Mouse (Mus musculus) limb, embryonic 11.5 days (tissue): ENCODE results near the gene Tns1. TPM values are rescaled to one million over a fixed set of nuclear protein-coding genes. Genes with fewer than 3 reads are reported as not detected.

Experiments used
- ATAC-seq: fragments of 200-750 bp; cut with Nextera tagmentation; 2 replicates; pipeline ENCODE4 v1.8.0; 2017; ENCODE audit warnings: low read depth; ENCODE audit not compliant: insufficient number of reproducible peaks, low FRiP score, low TSS enrichment
- DNase-seq: peaks from one replicate; pipeline ENCODE4 v3.0.0-alpha.2; 2015; ENCODE audit warnings: low spot score
- H3K27ac ChIP-seq: fragments of 300-500 bp; sonication (generic); replicated peaks from 2 replicates; pipeline ENCODE4 v1.5.1; 2014; ENCODE audit warnings: low read depth, mild to moderate bottlenecking, low read length
- H3K27me3 ChIP-seq: fragments of 300-500 bp; sonication (generic); 2 replicates; pipeline ENCODE4 v1.6.1; 2014; ENCODE audit warnings: mild to moderate bottlenecking, low read length, mixed read lengths; ENCODE audit not compliant: control insufficient read depth, insufficient read depth
- H3K36me3 ChIP-seq: fragments of 300-500 bp; sonication (generic); 2 replicates; pipeline ENCODE4 v1.6.1; 2014; ENCODE audit warnings: mild to moderate bottlenecking, low read length, moderate library complexity, mixed read lengths; ENCODE audit not compliant: control insufficient read depth, insufficient read depth
- H3K4me1 ChIP-seq: fragments of 300-500 bp; sonication (generic); 2 replicates; pipeline ENCODE4 v1.6.1; 2014; ENCODE audit warnings: low read length, mixed read lengths; ENCODE audit not compliant: control insufficient read depth, insufficient read depth
- H3K4me2 ChIP-seq: fragments of 300-500 bp; sonication (generic); 2 replicates; pipeline ENCODE4 v1.6.1; 2014; ENCODE audit warnings: low read depth, mild to moderate bottlenecking, moderate library complexity; ENCODE audit not compliant: severe bottlenecking
- H3K4me3 ChIP-seq: fragments of 300-500 bp; sonication (generic); 2 replicates; pipeline ENCODE4 v1.5.1; 2014; ENCODE audit warnings: low read depth, low read length
- H3K9ac ChIP-seq: fragments of 300-500 bp; sonication (generic); 2 replicates; pipeline ENCODE4 v1.6.1; 2014; ENCODE audit warnings: mild to moderate bottlenecking, low read length
- H3K9me3 ChIP-seq: fragments of 300-500 bp; sonication (generic); 2 replicates; pipeline ENCODE4 v1.6.1; 2016; ENCODE audit warnings: low read length; ENCODE audit not compliant: control insufficient read depth
- WGBS: fragments of 180-500 bp; shearing (Covaris S2); extraction: QIAGEN DNeasy Blood & Tissue Kit; methylation state at CpG from one replicate; pipeline ENCODE4 v1.1.7; 2014; 5-methylcytosine and 5-hydroxymethylcytosine counted together
- polyA plus RNA-seq: library from polyadenylated mRNA; unstranded; fragments of >200 nt; fragmentation: Nextera tagmentation; extraction: Ambion mirVana; gene quantifications from 2 replicates; pipeline ENCODE4 v1.2.1, GENCODE M21; 2014

Tns1 gene
- polyA plus RNA-seq, 1 experiment from 2014 or later: 36.9 TPM

DNA sequence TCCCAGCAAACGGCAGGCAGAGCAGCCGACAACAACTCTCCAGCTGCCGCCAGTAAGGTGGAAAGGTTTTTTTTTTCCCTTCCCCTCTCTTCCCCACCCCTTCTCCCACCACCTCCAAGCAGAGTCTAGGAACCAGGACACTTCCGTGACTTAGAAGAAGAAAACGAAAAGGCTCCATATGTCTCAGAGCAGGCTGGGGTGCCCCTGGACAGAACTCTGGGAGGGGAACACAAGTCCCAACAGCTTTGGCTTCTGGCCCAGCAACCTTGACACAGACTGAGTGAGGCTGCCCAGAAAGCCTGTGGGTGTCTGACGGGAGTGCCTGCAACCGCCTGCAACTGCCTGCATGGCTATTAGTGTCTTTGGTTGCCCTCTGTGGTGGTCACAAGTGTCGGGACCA, 160.6 kb downstream of the Tns1 start:
- H3K9me3 ChIP-seq: no peaks in the 10 kb centered on the region
- no peaks in the 10 kb centered on the region; the same call in 1 of the 2 replicates for H3K36me3 ChIP-seq
- H3K4me3 ChIP-seq: no peak overlapping the region
- WGBS: 33% methylated on average over 8 of the region's 8 CpGs
- ATAC-seq (no peak), DNase-seq (no peak)
- H3K4me2 ChIP-seq: no peak overlapping the region
- H3K27ac ChIP-seq: peak overlapping the region; percentile 80
- H3K27me3 ChIP-seq: no peaks in the 10 kb centered on the region
- no peak overlapping the region for H3K9ac ChIP-seq
- peaks cover 34% of the 10 kb centered on the region for H3K4me1 ChIP-seq

DNA sequence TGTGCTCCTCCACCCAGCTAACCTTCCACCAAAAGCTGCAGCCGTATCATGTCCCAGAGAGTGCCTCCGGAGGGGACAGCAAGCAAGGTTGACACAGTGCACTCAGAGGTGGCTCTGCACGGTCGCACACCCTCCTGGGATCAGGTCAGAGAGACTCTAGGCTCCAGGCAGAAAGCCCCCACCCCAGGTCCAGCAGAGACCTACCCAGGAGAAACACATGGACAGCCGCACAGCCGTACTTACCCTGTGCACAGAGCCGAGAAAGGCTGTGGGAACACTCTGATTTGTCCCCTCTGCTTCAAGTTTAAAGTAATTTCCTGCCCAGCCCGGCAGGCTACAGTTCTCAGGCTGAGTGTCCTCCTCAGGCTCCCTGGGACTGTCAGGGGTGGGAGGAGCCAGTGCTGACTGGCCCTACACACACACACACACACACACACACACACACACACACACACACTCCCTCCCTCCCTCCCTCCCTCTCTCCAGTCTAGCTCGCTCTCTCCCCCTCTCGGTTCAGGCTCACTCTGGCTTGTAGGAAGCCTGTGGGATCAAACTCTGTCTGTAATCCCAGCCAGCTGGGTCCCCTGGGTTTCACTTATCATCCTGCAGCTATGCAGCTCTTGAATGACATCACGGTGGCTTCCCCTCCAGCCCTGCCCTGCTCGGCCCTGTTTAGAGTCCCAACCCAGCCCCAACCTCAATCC, 161.4 kb downstream of the Tns1 start:
- WGBS: 9% methylated on average over 12 of the region's 12 CpGs
- Histone ChIP-seq H3K27ac (peak overlapping the region; percentile 80), H3K9ac (peak overlapping the region; percentile 34; the same call in 1 of the 2 replicates), H3K4me3 (no peak overlapping the region), H3K9me3 (no peaks in the 10 kb centered on the region), H3K36me3 (no peaks in the 10 kb centered on the region), H3K4me1 (peaks cover 31% of the 10 kb centered on the region), H3K4me2 (peak overlapping the region; percentile 33), H3K27me3 (no peaks in the 10 kb centered on the region)
- ATAC-seq: peak; percentile 82
- DNase-seq: peak; percentile 65

DNA sequence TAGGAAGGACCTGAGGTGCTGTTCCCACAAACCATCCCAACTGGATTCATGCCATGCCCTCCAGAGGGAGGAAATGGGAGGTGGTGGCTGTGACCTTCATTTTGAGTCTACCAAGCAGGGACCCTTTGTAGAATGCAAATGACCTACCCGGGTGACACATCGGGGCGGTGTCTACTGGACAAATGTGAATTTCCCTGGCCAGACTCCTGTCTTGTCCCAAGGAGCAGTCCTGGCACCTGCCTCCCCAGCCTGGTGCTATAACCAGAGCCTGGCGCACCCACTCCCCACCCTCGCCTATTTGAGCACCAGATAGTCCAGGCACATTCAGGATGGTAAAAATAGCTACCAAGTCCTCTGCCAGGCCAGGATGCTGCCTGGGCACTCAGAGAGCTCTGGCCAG, 162.2 kb downstream of the Tns1 start:
- Histone ChIP-seq H3K4me3 (no peak overlapping the region), H3K9ac (no peak overlapping the region), H3K27me3 (no peaks in the 10 kb centered on the region), H3K9me3 (no peaks in the 10 kb centered on the region), H3K27ac (no peak overlapping the region), H3K4me1 (peaks cover 31% of the 10 kb centered on the region), H3K4me2 (no peak overlapping the region), H3K36me3 (no peaks in the 10 kb centered on the region)
- 90% methylated on average over 5 of the region's 5 CpGs for WGBS
- no peak for DNase-seq
- ATAC-seq: no peak

DNA sequence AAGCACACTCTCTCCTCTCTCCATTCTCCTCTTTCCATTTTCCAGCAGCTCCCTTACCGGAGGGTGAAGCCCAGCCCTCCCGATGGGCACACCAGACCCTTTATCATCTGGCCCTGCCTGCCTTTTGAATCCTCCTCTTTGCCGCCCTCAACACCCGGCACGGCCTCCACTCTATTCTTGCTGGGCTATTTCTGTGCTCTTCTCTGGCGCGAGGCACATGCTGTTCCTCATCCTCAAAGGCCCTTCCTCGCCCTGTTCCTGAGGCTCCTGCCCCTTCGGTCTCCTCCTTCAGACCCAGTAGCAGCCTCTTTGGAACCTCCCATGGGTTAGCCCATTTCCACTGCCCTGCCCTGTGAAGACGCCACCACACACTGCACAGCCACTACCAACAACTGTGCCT, 164.5 kb downstream of the Tns1 start:
- H3K36me3 ChIP-seq: no peaks in the 10 kb centered on the region

DNA sequence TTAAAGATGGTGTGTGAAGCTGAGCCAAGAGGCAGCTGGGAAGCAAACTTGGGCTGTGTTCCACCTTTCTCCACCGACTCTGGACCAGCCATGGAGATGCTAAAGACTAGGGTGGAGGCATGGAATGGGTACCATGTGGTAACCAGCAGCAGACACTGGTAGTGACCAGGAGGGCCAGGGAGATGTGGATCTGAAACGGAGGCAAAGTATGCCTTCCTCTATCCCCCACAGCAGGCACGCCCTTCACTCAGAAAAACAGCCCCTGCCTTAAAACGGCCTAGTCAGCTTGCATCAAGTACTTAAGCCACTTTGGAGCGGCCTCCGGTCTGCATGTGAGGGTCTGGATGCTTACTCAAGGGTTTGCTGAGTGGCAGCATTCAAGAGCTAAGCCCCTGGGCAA, 164.9 kb downstream of the Tns1 start:
- ATAC-seq (no peak), DNase-seq (no peak)
- peaks cover 30% of the 10 kb centered on the region for H3K4me1 ChIP-seq
- H3K36me3 ChIP-seq: no peaks in the 10 kb centered on the region
- H3K27me3 ChIP-seq: no peaks in the 10 kb centered on the region
- no peak overlapping the region for H3K4me2 ChIP-seq
- no peaks in the 10 kb centered on the region for H3K9me3 ChIP-seq
- H3K27ac ChIP-seq: no peak overlapping the region
- no peak overlapping the region for H3K9ac ChIP-seq
- WGBS: 85% methylated on average over 6 of the region's 6 CpGs
- H3K4me3 ChIP-seq: no peak overlapping the region

More for the DNA sequence above, 164.5 kb downstream of the Tns1 start:
- DNase-seq (no peak), ATAC-seq (no peak)
- Histone ChIP-seq H3K9ac (no peak overlapping the region), H3K9me3 (no peaks in the 10 kb centered on the region), H3K4me3 (no peak overlapping the region), H3K27ac (no peak overlapping the region), H3K4me2 (no peak overlapping the region), H3K4me1 (peaks cover 29% of the 10 kb centered on the region), H3K27me3 (no peaks in the 10 kb centered on the region)
- WGBS: 89% methylated on average over 10 of the region's 10 CpGs

DNA sequence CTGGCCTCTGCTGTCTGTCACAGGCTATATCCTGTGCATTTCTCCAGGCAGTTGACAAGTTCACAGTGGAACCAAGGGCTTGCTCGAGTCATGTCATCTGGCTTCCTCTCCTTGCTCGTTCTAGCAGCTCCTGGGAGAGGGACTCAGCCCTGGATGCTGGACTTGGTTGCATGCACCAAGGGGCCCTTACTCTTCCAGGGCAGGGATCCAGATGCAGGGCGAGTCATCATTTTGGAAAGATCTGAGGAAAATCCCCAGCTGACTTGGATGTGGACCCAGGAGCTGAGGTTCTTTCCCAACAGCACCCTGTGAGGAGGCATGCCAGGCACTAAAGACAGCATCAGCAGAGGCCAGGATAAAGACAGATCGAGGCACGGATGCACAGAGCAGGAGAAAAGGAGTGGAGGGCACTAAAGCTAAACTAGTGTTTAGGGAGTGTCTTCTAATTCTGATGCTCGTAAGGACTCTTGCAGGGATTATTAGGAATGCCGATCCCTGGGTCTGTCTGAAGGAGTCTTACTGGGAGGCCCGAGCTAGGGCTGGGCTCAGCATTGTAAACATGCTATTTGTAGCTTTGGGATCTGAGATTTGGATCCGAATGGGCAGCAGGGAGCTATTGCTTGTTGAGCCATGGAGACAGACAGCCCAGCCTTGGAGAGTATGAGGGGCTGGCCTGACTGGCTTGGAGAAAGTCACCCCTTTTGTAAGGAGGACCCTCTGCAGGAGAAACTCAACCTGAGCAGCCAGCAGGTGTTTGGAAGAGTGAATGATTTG, 165.9 kb downstream of the Tns1 start:
- Histone ChIP-seq H3K4me1 (peaks cover 23% of the 10 kb centered on the region), H3K27me3 (no peaks in the 10 kb centered on the region), H3K9me3 (no peaks in the 10 kb centered on the region), H3K27ac (no peak overlapping the region), H3K9ac (no peak overlapping the region), H3K4me3 (no peak overlapping the region), H3K36me3 (no peaks in the 10 kb centered on the region), H3K4me2 (no peak overlapping the region)
- ATAC-seq (no peak), DNase-seq (no peak)
- WGBS: 43% methylated on average over 9 of the region's 9 CpGs

DNA sequence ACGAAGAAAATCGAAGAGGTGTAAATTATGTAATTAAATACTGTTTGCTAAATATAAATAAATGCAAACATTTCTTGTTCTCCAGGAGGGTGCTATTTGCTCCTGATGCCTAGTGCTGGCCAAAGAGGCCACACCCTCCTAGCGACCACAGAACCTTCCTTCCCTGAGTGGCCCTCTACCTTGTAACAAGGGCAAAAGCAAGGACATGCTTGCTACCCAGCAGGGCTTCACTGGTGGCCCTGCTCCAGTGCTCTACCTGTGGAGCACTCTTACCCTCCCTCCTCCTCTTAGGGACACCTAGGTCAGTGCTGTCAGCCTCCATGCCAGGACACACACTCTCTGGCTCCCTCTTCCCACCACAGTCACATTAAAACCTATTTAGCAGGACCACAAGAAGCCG, 166.8 kb downstream of the Tns1 start:
- WGBS: 73% methylated on average over 4 of the region's 4 CpGs
- Histone ChIP-seq H3K36me3 (no peaks in the 10 kb centered on the region; the same call in 1 of the 2 replicates), H3K4me2 (no peak overlapping the region), H3K9me3 (no peaks in the 10 kb centered on the region), H3K27ac (no peak overlapping the region), H3K9ac (no peak overlapping the region), H3K4me3 (no peak overlapping the region), H3K4me1 (peaks cover 14% of the 10 kb centered on the region), H3K27me3 (no peaks in the 10 kb centered on the region)
- ATAC-seq (no peak), DNase-seq (no peak)

DNA sequence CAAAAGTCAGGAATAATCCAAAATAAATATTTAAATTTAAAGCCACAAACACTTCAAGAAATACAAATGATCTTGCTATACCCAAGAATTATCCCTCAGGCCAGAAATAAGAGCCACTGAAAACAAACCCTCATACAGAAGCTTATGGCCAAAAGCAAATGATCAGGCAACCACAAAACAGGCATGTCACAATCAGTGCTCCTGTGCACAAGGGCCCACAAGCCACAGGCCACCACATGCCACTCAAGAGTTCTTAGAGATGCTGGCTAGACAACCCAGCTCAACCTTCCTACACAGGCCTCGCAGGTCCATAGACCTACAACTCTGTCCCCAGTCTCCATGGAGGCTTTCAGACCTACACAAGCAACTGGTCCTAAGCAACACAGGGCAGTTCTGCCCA, 167.9 kb downstream of the Tns1 start:
- H3K4me3 ChIP-seq: no peak overlapping the region
- H3K27me3 ChIP-seq: no peaks in the 10 kb centered on the region
- H3K9me3 ChIP-seq: no peaks in the 10 kb centered on the region
- no peak overlapping the region for H3K4me2 ChIP-seq
- DNase-seq (no peak), ATAC-seq (no peak)
- peaks cover 10% of the 10 kb centered on the region for H3K4me1 ChIP-seq
- WGBS: 92% methylated on average over 1 of the region's 1 CpGs
- H3K36me3 ChIP-seq: no peaks in the 10 kb centered on the region; the same call in 1 of the 2 replicates
- H3K27ac ChIP-seq: no peak overlapping the region
- H3K9ac ChIP-seq: no peak overlapping the region
